ENCODE assay signal across 8 mouse cellular contexts in the genomic region with DNA sequence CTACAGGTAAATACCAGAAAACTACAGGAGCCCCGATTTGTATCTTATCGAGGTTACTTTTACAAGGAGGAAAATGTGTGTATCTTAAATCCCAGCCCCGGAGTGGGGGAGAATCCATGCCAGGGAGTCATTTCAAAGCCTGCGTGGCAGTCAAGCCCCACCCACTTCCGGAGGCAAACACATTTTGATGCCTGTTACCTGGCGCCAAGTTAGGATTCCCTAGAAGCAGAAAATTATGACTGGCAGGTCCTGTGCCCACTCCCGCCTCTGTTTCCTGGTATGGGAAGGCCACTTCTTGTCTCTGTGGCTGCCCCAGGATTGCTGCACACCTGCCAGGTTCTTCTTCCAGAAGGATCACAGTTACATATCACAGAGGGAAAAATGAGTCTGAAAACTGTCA. TPM values are rescaled to one million over a fixed set of nuclear protein-coding genes. Genes with fewer than 3 reads are reported as not detected.
A peak's percentile ranks its signal among the peaks of the same experiment; 100 is the strongest.
DNase-seq lines count a peak whose midpoint lies in the region; ATAC-seq and TF ChIP-seq lines count a peak whose summit lies in the region.

No protein-coding gene starts in this region.

- peak overlapping the region; percentile 69 for H3K4me2 ChIP-seq in hindbrain, postnatal 0 days (ENCODE audit: low read depth, low read length)
- H3K4me2 ChIP-seq in lung, embryonic 16.5 days (ENCODE audit: low read depth, low read length), result peak overlapping the region; percentile 93

- no peak for ATAC-seq in hindbrain, postnatal 0 days
- ATAC-seq in lung, embryonic 16.5 days (ENCODE audit: low read depth), result no peak

- TF ChIP-seq POLR2A in MEL (IDR thresholded peaks at IDR 0.05; ENCODE audit: control insufficient read depth in 1 of 2, insufficient read depth in 1 of 2, low read depth in 1 of 2, low read length in 2 of 2, poor library complexity in 1 of 2), result no peak

- H3K27me3 ChIP-seq in MEL (ENCODE audit: control insufficient read depth in 1 of 2, insufficient read depth in 2 of 2, low read length in 2 of 2), result no peaks in the 10 kb centered on the region
- H3K27me3 ChIP-seq in hindbrain, postnatal 0 days (ENCODE audit: insufficient read depth, low read length), result no peaks in the 10 kb centered on the region
- peaks cover 16% of the 10 kb centered on the region; the same call in 1 of the 2 replicates for H3K27me3 ChIP-seq in lung, embryonic 16.5 days (ENCODE audit: control insufficient read depth, insufficient read depth, low read depth, low read length)

- peaks cover 0 to 25% of the 10 kb centered on the region in 2 experiments; a peak in 2 of 4 replicates for H3K36me3 ChIP-seq in MEL (ENCODE audit: control insufficient read depth in 1 of 2, insufficient read depth in 2 of 2, low read length in 2 of 2)
- no peaks in the 10 kb centered on the region for H3K36me3 ChIP-seq in hindbrain, postnatal 0 days (ENCODE audit: insufficient read depth, low read length)
- no peaks in the 10 kb centered on the region for H3K36me3 ChIP-seq in lung, embryonic 16.5 days (ENCODE audit: control insufficient read depth, insufficient read depth, low read length)

- H3K27ac ChIP-seq in MEL (ENCODE audit: control insufficient read depth, low read depth, low read length), result no peak overlapping the region; the same call in 1 of the 2 replicates
- no peak overlapping the region for H3K27ac ChIP-seq in hindbrain, postnatal 0 days
- peak overlapping the region; percentile 53 for H3K27ac ChIP-seq in lung, embryonic 16.5 days (ENCODE audit: low read length)

- no peak for TF ChIP-seq RAD21 in MEL (IDR thresholded peaks at IDR 0.05; ENCODE audit: low read depth, low read length)

- peak; percentile 48 to 52 for DNase-seq in cerebellum, postnatal 10 days
- DNase-seq in cerebellum, adult 9-10 months, result no peak
- DNase-seq in MEL (ENCODE audit: low read depth, low spot score), result peak; percentile 30
- DNase-seq in hindbrain, postnatal 0 days (ENCODE audit: low spot score), result peak; percentile 35
- DNase-seq in yolk sac, embryonic 10.5 days (ENCODE audit: low spot score), result no peak
- DNase-seq in adrenal gland, postnatal 4 days (ENCODE audit: low spot score in 2 of 2), result no peak
- DNase-seq in ovary, adult 18-20 months (ENCODE audit: low spot score), result no peak

- no peaks in the 10 kb centered on the region for H3K9me3 ChIP-seq in MEL (replicated peaks; ENCODE audit: insufficient read depth, low read length)
- no peaks in the 10 kb centered on the region for H3K9me3 ChIP-seq in hindbrain, postnatal 0 days (ENCODE audit: low read length)
- no peaks in the 10 kb centered on the region for H3K9me3 ChIP-seq in lung, embryonic 16.5 days (ENCODE audit: control insufficient read depth, low read length)

- no peak overlapping the region for H3K9ac ChIP-seq in MEL (ENCODE audit: control insufficient read depth, low read depth, low read length, poor library complexity, severe bottlenecking)
- H3K9ac ChIP-seq in hindbrain, postnatal 0 days (replicated peaks; ENCODE audit: low read length), result peak overlapping the region; percentile 10; the same call in 1 of the 2 replicates
- H3K9ac ChIP-seq in lung, embryonic 16.5 days (ENCODE audit: low read length), result peak overlapping the region; percentile 83

- H3K4me3 ChIP-seq in MEL (ENCODE audit: control insufficient read depth in 1 of 2, insufficient read depth in 1 of 2, low read depth in 2 of 2, low read length in 2 of 2), result no peak overlapping the region
- H3K4me3 ChIP-seq in hindbrain, postnatal 0 days (ENCODE audit: low read length), result peak overlapping the region; percentile 70
- peak overlapping the region; percentile 77 for H3K4me3 ChIP-seq in lung, embryonic 16.5 days (ENCODE audit: low read length)

- no peak for TF ChIP-seq CTCF in MEL (IDR thresholded peaks at IDR 0.05 in 2 of 3, conservative IDR thresholded peaks at IDR 0.05 in 1 of 3; ENCODE audit: control insufficient read depth in 1 of 3, insufficient read depth in 1 of 3, low read depth in 2 of 3, low read length in 3 of 3, poor library complexity in 1 of 3, severe bottlenecking in 1 of 3)
- TF ChIP-seq CTCF in hindbrain, postnatal 0 days (IDR thresholded peaks at IDR 0.05; ENCODE audit: low read depth), result no peak

- 39% methylated on average over 7 of the region's 7 CpGs for WGBS in hindbrain, postnatal 0 days
- WGBS in lung, embryonic 16.5 days, result 42% methylated on average over 7 of the region's 7 CpGs

- peaks cover 24% of the 10 kb centered on the region for H3K79me2 ChIP-seq in MEL (ENCODE audit: control insufficient read depth, insufficient read depth, low read length, poor library complexity)

- no peak for TF ChIP-seq EP300 in MEL (IDR thresholded peaks at IDR 0.05; ENCODE audit: low read depth in 1 of 2, low read length in 2 of 2)

- peaks cover 11 to 33% of the 10 kb centered on the region in 2 experiments; a peak in 3 of 4 replicates for H3K4me1 ChIP-seq in MEL (ENCODE audit: control insufficient read depth in 1 of 2, insufficient read depth in 2 of 2, low read length in 2 of 2)
- H3K4me1 ChIP-seq in hindbrain, postnatal 0 days (ENCODE audit: insufficient read depth, low read length), result 0 out of 2 replicates have a peak, but pooled peaks cover 4% of the 10 kb centered on the region
- peaks cover 11% of the 10 kb centered on the region for H3K4me1 ChIP-seq in lung, embryonic 16.5 days (replicated peaks; ENCODE audit: control insufficient read depth, insufficient read depth, low read length)

TF ChIP-seq in MEL, 35 proteins besides CTCF, POLR2A, EP300 and RAD21:
- TF ChIP-seq RCOR1 (IDR thresholded peaks at IDR 0.05; ENCODE audit: low read depth, low read length), result 0 out of 2 replicates have a peak, but pooled peaks have one; percentile 22
- no peak for TF ChIP-seq SMC3 (IDR thresholded peaks at IDR 0.05; ENCODE audit: low read depth, low read length)
- no peak for TF ChIP-seq POLR2AphosphoS2 (IDR thresholded peaks at IDR 0.05; ENCODE audit: low read length)

RNA-seq across cellular contexts. Expression of a gene that starts 2.3 kb away (rescaled TPM):
- total RNA-seq in MEL (2012; rRNA removed), result 8.5 and 8.7 TPM in 2 replicates
- 10 to 100 TPM in 1 of 2 experiments, not detected in 1; 15.3 TPM for polyA plus RNA-seq in MEL (2012; ENCODE audit: insufficient read depth in 1 of 2, insufficient read length in 2 of 2, low read depth in 1 of 2, low replicate concordance in 2 of 2, missing spikeins in 1 of 2)
- total RNA-seq in hindbrain, postnatal 0 days (2014; rRNA removed), result 17.7 and 23.3 TPM in 2 replicates
- polyA plus RNA-seq in hindbrain, postnatal 0 days (2015; fragmentation: Nextera tagmentation; extraction: Ambion mirVana), result 11.2 and 13.0 TPM in 2 replicates
- polyA plus RNA-seq in lung, embryonic 16.5 days (2015; fragmentation: Nextera tagmentation; extraction: Ambion mirVana), result 18.8 and 20.2 TPM in 2 replicates
- 10 to 100 TPM in 1 of 2 experiments, 1 to 10 TPM in 1; 9.3 to 12.4 TPM for total RNA-seq in adrenal gland, postnatal 4 days (2021)

RNA-seq across cellular contexts. Expression of a gene that starts 57.0 kb away (rescaled TPM):
- total RNA-seq in MEL (2012; rRNA removed), result 60.1 and 61.2 TPM in 2 replicates
- polyA plus RNA-seq in MEL (2012; ENCODE audit: insufficient read depth in 1 of 2, insufficient read length in 2 of 2, low read depth in 1 of 2, low replicate concordance in 2 of 2, missing spikeins in 1 of 2), result 100 to 1,000 TPM in 1 of 2 experiments, 10 to 100 TPM in 1; 48.5 to 701 TPM
- 28.9 and 30.4 TPM in 2 replicates for total RNA-seq in hindbrain, postnatal 0 days (2014; rRNA removed)
- polyA plus RNA-seq in hindbrain, postnatal 0 days (2015; fragmentation: Nextera tagmentation; extraction: Ambion mirVana), result 15.8 and 16.3 TPM in 2 replicates
- polyA plus RNA-seq in lung, embryonic 16.5 days (2015; fragmentation: Nextera tagmentation; extraction: Ambion mirVana), result 28.8 and 30.4 TPM in 2 replicates
- 10 to 100 TPM; 70.1 to 76.8 TPM for total RNA-seq in adrenal gland, postnatal 4 days (2021)

Comparison
In these comparisons a context has a peak if more than half of its experiments do, and no peak if none do; other contexts are left out.
1. DNase-seq: peak in cerebellum, postnatal 10 days (2 of 2), MEL (single experiment) and hindbrain, postnatal 0 days (single experiment); none in cerebellum, adult 9-10 months (single experiment), yolk sac, embryonic 10.5 days (single experiment), adrenal gland, postnatal 4 days (0 of 2) and ovary, adult 18-20 months (single experiment).
2. H3K4me3 ChIP-seq: peak in hindbrain, postnatal 0 days (single experiment) and lung, embryonic 16.5 days (single experiment); none in MEL (0 of 2).